Mouse (Mus musculus): Measurements from ENCODE around the gene Fpgs. TPM values are rescaled to one million over a fixed set of nuclear protein-coding genes. Genes with fewer than 3 reads are reported as not detected.

Fpgs gene
- total RNA-seq, 2 experiments from 2014 or later: 26.3 to 30.0 TPM

- DNase-seq: no peak
- intact Hi-C loops (cut with DNase I): no loop called here
Observed at GRCm38 (mm10) chr2:32641810-32642209, 62.1 kb downstream of the Fpgs start.

GRCm38 (mm10) chr2:32640550-32641051, 63.3 kb downstream of the Fpgs start:
- no peak for DNase-seq
- intact Hi-C loops (cut with DNase I): no loop called here

GRCm38 (mm10) chr2:32639632-32640031, 64.3 kb downstream of the Fpgs start:
- intact Hi-C loops (cut with DNase I): no loop called here
- no peak for DNase-seq

- DNase-seq: no peak
- intact Hi-C loops (cut with DNase I): no loop called here
Observed at GRCm38 (mm10) chr2:32637778-32638281, 66.1 kb downstream of the Fpgs start.

GRCm38 (mm10) chr2:32636617-32637016, 67.3 kb downstream of the Fpgs start:
- intact Hi-C loops (cut with DNase I): no loop called here

GRCm38 (mm10) chr2:32634277-32635105, 69.5 kb downstream of the Fpgs start:
- no peak for DNase-seq
- intact Hi-C loops (cut with DNase I): loop anchor here (5.0 kb wide), 1 partner anchor 53 kb away; no protein-coding TSS in a partner anchor

More at GRCm38 (mm10) chr2:32636617-32637016, 67.3 kb downstream of the Fpgs start:
- DNase-seq: no peak

- no peak for DNase-seq
- intact Hi-C loops (cut with DNase I): loop anchor here (5.0 kb wide), 1 partner anchor 54 kb away; no protein-coding TSS in a partner anchor
Observed at GRCm38 (mm10) chr2:32633660-32634059, 70.3 kb downstream of the Fpgs start.

Small RNAs within 50 kb of the gene (microRNA-seq; reads per million reads assigned to microRNA genes)
- gene Gm47291 (not detected), gene Mir1954 (not detected), gene Mir2861 (not detected), gene Mir3960 (not detected), gene Mir8093 (not detected)

Other genes with a start within 250 kb of the Fpgs start
- gene Fam102a, start 168.8 kb downstream of the Fpgs start, total RNA-seq (2021): 10 to 100 TPM; 18.8 to 20.1 TPM
- 10 to 100 TPM; 74.3 to 76.8 TPM for gene Dpm2, start 133.3 kb downstream of the Fpgs start, total RNA-seq (2021)
- gene Pip5kl1, start 129.3 kb downstream of the Fpgs start, total RNA-seq (2021): 10 to 100 TPM in 1 of 2 experiments, 1 to 10 TPM in 1; 9.4 to 11.5 TPM
- under 1 TPM; 0.62 to 0.84 TPM for gene 9430097D07Rik, start 128.5 kb downstream of the Fpgs start, total RNA-seq (2021)
- 10 to 100 TPM; 35.7 to 38.4 TPM for gene St6galnac4, start 117.0 kb downstream of the Fpgs start, total RNA-seq (2021)
- gene St6galnac6, start 104.4 kb downstream of the Fpgs start, total RNA-seq (2021): 10 to 100 TPM; 78.8 to 91.8 TPM
- gene Ak1, start 82.4 kb downstream of the Fpgs start, total RNA-seq (2021): 100 to 1,000 TPM; 100 to 106 TPM
- gene Eng, start 57.5 kb downstream of the Fpgs start, total RNA-seq (2021): 10 to 100 TPM; 21.2 to 26.1 TPM
- 10 to 100 TPM; 87.8 to 88.0 TPM for gene Cdk9, start 8.9 kb upstream of the Fpgs start, total RNA-seq (2021)
- gene Sh2d3c, start 16.9 kb upstream of the Fpgs start, total RNA-seq (2021): 10 to 100 TPM; 33.1 to 37.2 TPM
- 1 to 10 TPM; 3.0 to 3.2 TPM for gene 6330409D20Rik, start 36.9 kb upstream of the Fpgs start, total RNA-seq (2021)
- gene Tor2a, start 53.1 kb upstream of the Fpgs start, total RNA-seq (2021): 10 to 100 TPM; 29.3 to 30.5 TPM
- under 1 TPM; 0.42 to 0.66 TPM for gene Ttc16, start 71.5 kb upstream of the Fpgs start, total RNA-seq (2021)
- gene Ptrh1, start 71.6 kb upstream of the Fpgs start, total RNA-seq (2021): 10 to 100 TPM in 1 of 2 experiments, 1 to 10 TPM in 1; 6.5 to 11.2 TPM
- gene Cfap157, start 80.3 kb upstream of the Fpgs start, total RNA-seq (2021): under 1 TPM; 0.34 to 0.58 TPM
- gene Stxbp1, start 143.1 kb upstream of the Fpgs start, total RNA-seq (2021): 100 to 1,000 TPM; 557 to 578 TPM
- gene Fam129b, start 172.0 kb upstream of the Fpgs start, total RNA-seq (2021): 10 to 100 TPM; 55.1 to 63.3 TPM